Mouse (Mus musculus) CH12.LX (cell line): ENCODE measurements at regions not wholly inside any gene's neighbourhood (a gene's known extent, or its start where the extent isn't known, plus 50 kb on each side); places are given as distances from the start of the nearest gene placed in this dataset.

Source experiments
- DNase-seq: peaks from one replicate; pipeline ENCODE4 v3.0.0-alpha.2; 2013; ENCODE audit errors: extremely low read depth
- H3K27ac ChIP-seq: 2 replicates; pipeline ENCODE4 v1.5.1; 2012; ENCODE audit warnings: low read depth, mild to moderate bottlenecking, control low read depth, moderate library complexity; ENCODE audit not compliant: insufficient read depth
- H3K27me3 ChIP-seq: replicated peaks from 2 replicates; pipeline ENCODE3; 2012; ENCODE audit warnings: inconsistent platforms
- H3K36me3 ChIP-seq, 2 experiments: replicated peaks in 1 of 2; 2 replicates each; pipeline versions ENCODE3 to v1.6.1; 2012; ENCODE audit warnings: inconsistent platforms in 1 of 2, low read length in 1 of 2, mild to moderate bottlenecking in 1 of 2, mixed read lengths in 1 of 2, moderate library complexity in 1 of 2; ENCODE audit not compliant: control insufficient read depth in 1 of 2, insufficient read depth in 1 of 2
- H3K4me1 ChIP-seq, 2 experiments: 2 replicates each; pipeline ENCODE4 v1.6.1; 2012; ENCODE audit warnings: inconsistent platforms in 1 of 2, moderate library complexity in 1 of 2; ENCODE audit not compliant: insufficient read depth in 2 of 2, control insufficient read depth in 1 of 2
- H3K4me2 ChIP-seq: 2 replicates; pipeline ENCODE4 v1.6.1; 2012; ENCODE audit warnings: low read depth, mild to moderate bottlenecking, control low read depth; ENCODE audit not compliant: poor library complexity, insufficient read depth, severe bottlenecking
- H3K4me3 ChIP-seq, 3 experiments: fragments of 150-350 bp in 1 of 3; sonication (generic) in 1 of 3; replicated peaks in 1 of 3; 2 replicates each; pipeline versions ENCODE3 to v1.5.1; 2011 to 2012; ENCODE audit warnings: low read depth in 2 of 3, low read length in 2 of 3, mild to moderate bottlenecking in 2 of 3, moderate library complexity in 2 of 3, control low read depth in 1 of 3, improper control_type of control experiment in 1 of 3, inconsistent platforms in 1 of 3, mixed read lengths in 1 of 3; ENCODE audit not compliant: poor library complexity in 1 of 3
- H3K79me2 ChIP-seq: replicated peaks from 2 replicates; pipeline ENCODE4 v1.6.1; 2012; ENCODE audit warnings: mild to moderate bottlenecking, moderate library complexity; ENCODE audit not compliant: control insufficient read depth, poor library complexity, insufficient read depth, severe bottlenecking; ENCODE audit errors: extremely low read depth
- H3K9ac ChIP-seq: 2 replicates; pipeline ENCODE4 v1.6.1; 2012; ENCODE audit warnings: low read depth, mild to moderate bottlenecking, control low read depth, moderate library complexity; ENCODE audit not compliant: insufficient read depth
- H3K9me3 ChIP-seq: replicated peaks from 2 replicates; pipeline ENCODE3; 2012; ENCODE audit warnings: low read length, inconsistent platforms, mixed read lengths
- BHLHE40 ChIP-seq: IDR thresholded peaks from 2 replicates; pipeline ENCODE4 v1.6.1; 2011; ENCODE audit warnings: mild to moderate bottlenecking, low read depth, low read length, improper control_type of control experiment
- CHD1 ChIP-seq: IDR thresholded peaks from 2 replicates; pipeline ENCODE4 v1.6.1; 2012; ENCODE audit warnings: low read depth, low read length, improper control_type of control experiment, inconsistent platforms
- CHD2 ChIP-seq: IDR thresholded peaks from 2 replicates; pipeline ENCODE4 v1.6.1; 2011; ENCODE audit warnings: low read length, improper control_type of control experiment
- CTCF ChIP-seq, 2 experiments: IDR thresholded peaks in 1 of 2; conservative IDR thresholded peaks in 1 of 2; 2 replicates each; pipeline ENCODE4 v1.5.1; 2011 to 2012; ENCODE audit warnings: low read depth in 2 of 2, low read length in 2 of 2, improper control_type of control experiment in 1 of 2, inconsistent platforms in 1 of 2, mild to moderate bottlenecking in 1 of 2, moderate library complexity in 1 of 2
- E2F4 ChIP-seq: IDR thresholded peaks from 2 replicates; pipeline ENCODE4 v1.6.1; 2011; ENCODE audit warnings: low read depth, low read length, improper control_type of control experiment; ENCODE audit not compliant: insufficient replicate concordance
- ELF1 ChIP-seq: IDR thresholded peaks from 2 replicates; pipeline ENCODE4 v1.6.1; 2014; ENCODE audit warnings: low read depth, mild to moderate bottlenecking, inconsistent platforms, low read length, improper control_type of control experiment
- EP300 ChIP-seq: IDR thresholded peaks from 2 replicates; pipeline ENCODE4 v1.6.1; 2011; ENCODE audit warnings: low read length, improper control_type of control experiment
- ETS1 ChIP-seq: conservative IDR thresholded peaks from 2 replicates; pipeline ENCODE4 v1.6.1; 2012; ENCODE audit warnings: low read depth, mild to moderate bottlenecking, inconsistent platforms, low read length, improper control_type of control experiment, moderate library complexity
- GABPA ChIP-seq: IDR thresholded peaks from 2 replicates; pipeline ENCODE4 v1.6.1; 2012; ENCODE audit warnings: low read depth, low read length, improper control_type of control experiment, inconsistent platforms; ENCODE audit not compliant: insufficient replicate concordance
- IRF4 ChIP-seq: IDR thresholded peaks from 2 replicates; pipeline ENCODE4 v1.6.1; 2014; ENCODE audit warnings: low read depth, mild to moderate bottlenecking, inconsistent platforms, low read length, improper control_type of control experiment
- JUN ChIP-seq: IDR thresholded peaks from 2 replicates; pipeline ENCODE4 v1.6.1; 2011; ENCODE audit warnings: low read depth, mild to moderate bottlenecking, low read length, improper control_type of control experiment, moderate library complexity; ENCODE audit not compliant: insufficient read depth
- JUND ChIP-seq: conservative IDR thresholded peaks from 2 replicates; pipeline ENCODE4 v1.6.1; 2011; ENCODE audit warnings: low read depth, low read length, improper control_type of control experiment
- KAT2A ChIP-seq: IDR thresholded peaks from 2 replicates; pipeline ENCODE4 v1.6.1; 2012; ENCODE audit warnings: low read length, improper control_type of control experiment, inconsistent platforms; ENCODE audit not compliant: insufficient replicate concordance
- MAFK ChIP-seq: IDR thresholded peaks from 2 replicates; pipeline ENCODE4 v1.6.1; 2011; ENCODE audit warnings: low read length, improper control_type of control experiment; ENCODE audit not compliant: insufficient replicate concordance
- MAX ChIP-seq: IDR thresholded peaks from 2 replicates; pipeline ENCODE4 v1.6.1; 2011; ENCODE audit warnings: low read length, improper control_type of control experiment
- MAZ ChIP-seq: IDR thresholded peaks from 2 replicates; pipeline ENCODE4 v1.6.1; 2012; ENCODE audit warnings: low read depth, mild to moderate bottlenecking, inconsistent platforms, low read length, improper control_type of control experiment, moderate library complexity
- MEF2A ChIP-seq: IDR thresholded peaks from 2 replicates; pipeline ENCODE4 v1.6.1; 2014; ENCODE audit warnings: low read depth, mild to moderate bottlenecking, inconsistent platforms, low read length, improper control_type of control experiment, borderline replicate concordance
- MYC ChIP-seq: IDR thresholded peaks from 2 replicates; pipeline ENCODE4 v1.6.1; 2011; ENCODE audit warnings: low read depth, mild to moderate bottlenecking, improper control_type of control experiment, low read length
- NELFE ChIP-seq: IDR thresholded peaks from 2 replicates; pipeline ENCODE4 v1.6.1; 2011; ENCODE audit warnings: low read depth, low read length, improper control_type of control experiment
- PAX5 ChIP-seq: IDR thresholded peaks from 2 replicates; pipeline ENCODE4 v1.6.1; 2012; ENCODE audit warnings: low read length, inconsistent platforms, mixed read lengths
- POLR2A ChIP-seq: IDR thresholded peaks from 2 replicates; pipeline ENCODE4 v1.6.1; 2011; ENCODE audit warnings: low read depth, mild to moderate bottlenecking, improper control_type of control experiment, low read length
- POLR2AphosphoS2 ChIP-seq: IDR thresholded peaks from 2 replicates; pipeline ENCODE4 v1.6.1; 2011; ENCODE audit warnings: low read depth, low read length, improper control_type of control experiment
- SIN3A ChIP-seq: IDR thresholded peaks from 2 replicates; pipeline ENCODE4 v1.6.1; 2012; ENCODE audit warnings: low read length, improper control_type of control experiment, inconsistent platforms
- TBP ChIP-seq: conservative IDR thresholded peaks from 2 replicates; pipeline ENCODE4 v1.6.1; 2011; ENCODE audit warnings: low read depth, low read length, improper control_type of control experiment
- UBTF ChIP-seq: IDR thresholded peaks from 2 replicates; pipeline ENCODE4 v1.6.1; 2012; ENCODE audit warnings: low read depth, mild to moderate bottlenecking, inconsistent platforms, low read length, improper control_type of control experiment, moderate library complexity
- USF1 ChIP-seq: IDR thresholded peaks from 2 replicates; pipeline ENCODE4 v1.6.1; 2014; ENCODE audit warnings: low read depth, mild to moderate bottlenecking, inconsistent platforms, low read length, improper control_type of control experiment
- ZC3H11A ChIP-seq: IDR thresholded peaks from 2 replicates; pipeline ENCODE4 v1.6.1; 2012; ENCODE audit warnings: low read depth, mild to moderate bottlenecking, inconsistent platforms, low read length, improper control_type of control experiment
- ZKSCAN1 ChIP-seq: IDR thresholded peaks from 2 replicates; pipeline ENCODE4 v1.6.1; 2012; ENCODE audit warnings: low read depth, inconsistent platforms, low read length, improper control_type of control experiment, borderline replicate concordance
- ZMIZ1 ChIP-seq: IDR thresholded peaks from 2 replicates; pipeline ENCODE4 v1.6.1; 2012; ENCODE audit warnings: low read depth, mild to moderate bottlenecking, inconsistent platforms, low read length, improper control_type of control experiment
- dilution Hi-C: fragments of 300-500 bp; cut with MboI; formaldehyde crosslinking; loops from 2 replicates; pipeline ENCODE4 v1.14.3; 2020; ENCODE audit warnings: low sequenced_read_pairs; ENCODE audit not compliant: extremely low pct_unique_long_range_greater_than_20kb, extremely low pct_ligation_motif_present
- in situ Hi-C: fragments of 300-500 bp; cut with MboI; formaldehyde crosslinking; loops from 3 replicates; pipeline ENCODE4 v1.14.3; 2019; ENCODE audit warnings: low sequenced_read_pairs, low pct_ligation_motif_present, low pct_unique_long_range_greater_than_20kb, mixed read lengths

DNA sequence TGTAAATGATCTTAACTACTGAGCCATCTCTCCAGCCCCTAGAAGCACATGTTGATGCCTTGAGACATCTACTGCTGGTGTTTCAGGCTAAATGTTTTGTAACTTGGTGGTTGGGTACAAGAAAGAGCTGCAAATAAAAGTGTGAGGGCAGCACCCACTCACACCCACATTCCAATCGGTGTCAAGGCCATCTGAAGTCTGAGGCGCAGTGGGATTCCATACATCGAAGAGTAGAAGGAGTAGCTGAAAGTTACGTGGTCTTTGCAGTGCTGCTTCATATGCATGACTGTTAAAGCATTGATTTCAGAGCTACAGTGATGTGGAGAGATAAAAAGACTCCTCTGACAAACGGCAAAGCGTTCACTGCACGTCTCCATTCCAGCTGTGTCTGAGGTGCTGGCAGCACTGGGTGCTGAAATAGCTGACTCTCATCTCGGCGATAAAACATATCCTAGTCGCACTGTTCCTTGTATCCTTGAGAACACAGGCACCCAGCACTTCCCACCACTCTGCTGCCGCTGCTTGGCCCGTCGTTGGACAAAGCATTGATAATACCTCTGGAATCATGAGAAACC is 61.8 kb upstream of the Lpp start:
- in situ Hi-C loops: no loop called here
- dilution Hi-C loops: no loop called here
- no peak for DNase-seq

DNA sequence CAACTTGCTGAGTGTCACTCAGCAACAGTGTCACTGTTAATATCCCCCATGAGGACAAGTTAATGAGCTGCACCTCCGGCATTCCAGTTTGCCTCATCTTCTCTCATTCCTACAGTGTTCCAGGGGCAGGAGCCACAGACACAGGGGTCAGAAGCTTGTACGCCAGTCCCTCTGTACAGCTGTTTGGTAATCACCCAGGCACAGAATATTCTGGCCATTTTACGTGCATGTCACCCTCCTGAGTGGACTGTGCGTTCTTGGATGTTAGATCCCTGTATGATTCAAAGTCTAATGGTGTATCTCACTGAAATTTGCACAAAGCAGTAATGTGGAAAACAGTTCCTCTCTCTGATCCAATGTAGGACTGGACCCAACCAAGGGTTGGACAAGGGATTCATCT is 66.7 kb upstream of the Lpp start:
- H3K9ac ChIP-seq: no peak overlapping the region
- no peak for DNase-seq
- dilution Hi-C loops: no loop called here
- H3K27me3 ChIP-seq: no peaks in the 10 kb centered on the region
- no peaks in the 10 kb centered on the region for H3K4me1 ChIP-seq
- no peaks in the 10 kb centered on the region for H3K9me3 ChIP-seq
- in situ Hi-C loops: no loop called here
- no peaks in the 10 kb centered on the region for H3K36me3 ChIP-seq
- H3K27ac ChIP-seq: no peak overlapping the region
- H3K79me2 ChIP-seq: no peaks in the 10 kb centered on the region
- H3K4me3 ChIP-seq: no peak overlapping the region
- TF ChIP-seq ELF1 (no peak), NELFE (no peak), CTCF (conservative IDR thresholded peaks at IDR 0.05 in 1 of 2, IDR thresholded peaks at IDR 0.05 in 1 of 2; ENCODE audit: low read depth in 2 of 2, low read length in 2 of 2) (no peak), BHLHE40 (no peak), SIN3A (no peak), CHD2 (no peak), USF1 (no peak), MYC (no peak), PAX5 (no peak), CHD1 (no peak), MEF2A (no peak), MAFK (no peak), GABPA (no peak), JUND (no peak), KAT2A (no peak), ZKSCAN1 (no peak), EP300 (no peak)
- H3K4me2 ChIP-seq: no peak overlapping the region

More for the DNA sequence above, 61.8 kb upstream of the Lpp start:
- peaks cover 0 to 14% of the 10 kb centered on the region in 2 experiments; a peak in 2 of 4 replicates for H3K4me1 ChIP-seq
- H3K36me3 ChIP-seq: no peaks in the 10 kb centered on the region
- H3K27me3 ChIP-seq: no peaks in the 10 kb centered on the region
- no peak overlapping the region for H3K4me2 ChIP-seq
- no peak overlapping the region for H3K4me3 ChIP-seq
- H3K79me2 ChIP-seq: no peaks in the 10 kb centered on the region
- TF ChIP-seq ELF1 (no peak), E2F4 (no peak), MAZ (no peak), PAX5 (no peak), IRF4 (no peak), ZC3H11A (no peak), POLR2AphosphoS2 (no peak), MAX (no peak), JUN (no peak), UBTF (no peak), TBP (no peak), POLR2A (no peak), ZMIZ1 (no peak), ETS1 (no peak)
- H3K27ac ChIP-seq: no peak overlapping the region
- H3K9ac ChIP-seq: no peak overlapping the region
- H3K9me3 ChIP-seq: no peaks in the 10 kb centered on the region
